Mouse (Mus musculus) MN1 (cell line): ENCODE data around the gene Pacrg.

ENCODE experiments used
- DNase-seq: peaks from one replicate; pipeline ENCODE4 v3.0.0-alpha.2; 2016; ENCODE audit warnings: low spot score

The Pacrg gene

GRCm38 (mm10) chr17:10451306-10452077 lies 388.6 kb downstream of the Pacrg start:
- no peak for DNase-seq

DNA sequence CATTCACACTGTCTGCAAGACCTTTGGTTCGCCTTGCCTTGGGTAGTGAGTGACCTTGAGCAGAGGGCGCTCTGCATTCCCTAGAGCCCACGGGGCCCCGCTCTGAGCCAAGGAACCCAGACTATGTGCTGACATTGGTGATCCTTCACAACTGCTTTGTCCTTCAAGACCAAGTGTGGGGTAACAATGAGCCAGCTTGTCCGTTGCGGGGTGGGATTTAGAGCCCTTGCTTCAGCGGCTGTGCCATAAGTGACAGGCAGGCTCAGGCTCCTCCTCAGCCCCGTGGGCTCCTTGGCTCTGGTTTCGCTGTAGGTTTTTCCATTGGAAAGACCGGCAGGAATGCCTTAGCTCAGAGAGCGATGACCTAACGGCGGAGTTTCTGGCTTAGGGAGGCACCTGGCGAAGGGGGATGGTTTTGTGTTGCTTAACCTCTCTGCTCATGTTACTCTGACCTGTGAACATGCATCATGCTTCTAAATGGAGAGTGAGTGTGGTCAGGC lies 390.3 kb downstream of the Pacrg start:
- no peak for DNase-seq

GRCm38 (mm10) chr17:10448417-10448816 lies 391.7 kb downstream of the Pacrg start:
- no peak for DNase-seq

DNA sequence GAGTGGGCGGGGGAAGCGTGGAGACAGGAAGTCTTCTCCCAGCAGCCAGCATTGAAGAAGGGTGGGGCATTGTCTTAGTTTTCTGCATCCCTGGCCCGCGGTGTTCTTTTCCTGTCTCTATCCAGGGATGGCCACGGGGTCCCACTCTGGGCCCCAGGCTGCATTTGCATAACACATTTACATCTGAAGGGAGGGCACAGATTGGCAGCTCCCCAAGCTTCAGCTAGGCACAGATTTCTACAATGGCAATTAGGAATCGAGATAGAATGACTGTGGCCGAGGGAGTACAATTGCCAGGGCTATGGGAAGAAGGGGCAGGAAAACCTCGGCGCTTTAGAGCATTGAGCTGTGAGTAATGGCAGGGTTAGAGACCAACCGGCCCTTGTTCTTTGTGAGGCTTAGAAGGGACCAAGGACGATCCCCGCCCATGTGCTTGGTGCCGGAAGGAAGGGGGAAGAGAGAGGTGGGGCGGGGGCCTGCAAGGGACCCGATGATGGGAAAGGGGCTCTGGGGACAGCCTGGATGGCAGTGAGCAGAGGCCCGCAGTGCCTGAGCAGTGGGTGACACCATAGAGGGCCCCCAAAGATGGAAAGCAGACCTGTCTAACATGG lies 398.5 kb downstream of the Pacrg start:
- no peak for DNase-seq

DNA sequence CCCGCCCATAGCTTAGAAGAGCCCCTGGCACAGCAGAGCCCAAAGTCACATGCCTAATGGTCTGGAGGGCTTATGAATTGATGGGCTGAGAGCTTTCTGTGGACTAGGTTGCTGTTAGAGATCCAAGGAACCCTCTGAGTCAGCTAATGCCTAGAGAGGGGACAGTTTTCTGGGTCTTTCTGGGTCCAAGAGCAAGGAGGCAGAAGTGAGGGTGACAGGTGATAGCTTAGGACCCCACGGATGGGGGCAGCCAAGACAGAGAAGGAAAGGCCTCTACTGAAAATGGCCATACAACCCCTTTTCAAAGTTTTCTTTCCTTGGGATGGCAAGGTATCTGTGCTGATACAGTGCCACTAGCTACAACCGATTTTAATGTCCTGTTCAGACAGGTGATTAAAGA lies 399.1 kb downstream of the Pacrg start:
- no peak for DNase-seq

DNA sequence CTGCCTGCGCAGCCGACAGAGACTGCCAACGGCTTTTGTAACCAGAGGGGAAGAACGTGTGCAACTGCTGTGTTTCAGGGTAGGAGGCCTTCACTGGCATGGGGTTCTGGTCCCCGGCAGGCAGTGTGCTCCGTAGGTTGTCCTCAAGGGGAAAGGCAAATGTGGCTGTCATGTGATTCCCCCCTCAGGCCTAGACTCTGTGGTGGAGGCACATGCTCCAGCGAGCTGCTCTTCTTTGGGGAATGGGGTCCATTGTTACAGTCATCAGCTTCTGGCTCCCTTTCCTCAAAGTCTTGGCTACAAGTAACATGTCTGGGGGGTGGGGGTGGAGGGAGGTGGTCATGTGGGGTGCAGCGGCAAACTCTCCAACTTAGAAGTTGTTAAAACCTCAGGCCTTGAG lies 400.3 kb downstream of the Pacrg start:
- no peak for DNase-seq

GRCm38 (mm10) chr17:10434867-10435266 lies 405.2 kb downstream of the Pacrg start:
- DNase-seq = no peak

- no peak for DNase-seq
Observed at GRCm38 (mm10) chr17:10432525-10433180, 407.5 kb downstream of the Pacrg start.

- no peak for DNase-seq
Observed at GRCm38 (mm10) chr17:10431849-10432524, 408.1 kb downstream of the Pacrg start.

DNA sequence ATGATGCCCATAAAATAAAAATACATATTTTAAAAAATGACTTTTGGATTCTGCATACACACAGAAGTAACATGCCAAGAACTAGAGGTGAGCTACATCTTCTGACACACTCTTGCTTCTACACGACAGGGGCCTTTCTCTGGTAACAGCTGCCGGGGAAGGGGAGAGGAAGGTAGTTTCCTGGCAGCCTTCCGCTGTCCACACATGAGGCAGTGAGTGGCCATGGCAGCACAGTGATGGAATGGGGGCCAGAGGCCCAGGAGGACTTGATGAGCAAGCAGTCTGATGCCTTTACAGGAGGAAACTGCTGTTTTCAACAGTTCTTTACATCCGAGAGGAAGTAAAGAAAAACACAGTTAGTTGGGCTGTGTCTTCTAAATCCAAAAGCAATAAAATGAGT lies 409.3 kb downstream of the Pacrg start:
- DNase-seq = no peak

DNA sequence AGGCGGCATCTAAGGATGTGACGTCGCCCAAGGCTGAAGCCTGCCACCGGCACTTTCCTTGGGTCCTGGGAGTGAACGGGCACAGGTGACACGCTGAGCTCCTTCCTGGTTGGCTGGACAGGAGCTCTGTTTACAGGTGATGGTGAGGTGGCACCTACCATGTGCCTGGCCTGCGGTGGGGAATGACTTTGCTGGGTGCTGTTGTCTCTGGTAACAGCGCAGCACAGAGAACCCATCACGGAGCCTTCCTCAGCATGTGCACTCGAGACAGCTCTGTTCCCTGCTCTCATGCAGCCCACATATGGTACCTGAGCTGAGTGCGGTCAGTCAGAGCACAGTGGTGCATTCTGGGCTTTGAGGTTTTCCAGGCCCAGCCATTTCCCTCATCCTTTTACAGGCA lies 410.7 kb downstream of the Pacrg start:
- no peak for DNase-seq

DNA sequence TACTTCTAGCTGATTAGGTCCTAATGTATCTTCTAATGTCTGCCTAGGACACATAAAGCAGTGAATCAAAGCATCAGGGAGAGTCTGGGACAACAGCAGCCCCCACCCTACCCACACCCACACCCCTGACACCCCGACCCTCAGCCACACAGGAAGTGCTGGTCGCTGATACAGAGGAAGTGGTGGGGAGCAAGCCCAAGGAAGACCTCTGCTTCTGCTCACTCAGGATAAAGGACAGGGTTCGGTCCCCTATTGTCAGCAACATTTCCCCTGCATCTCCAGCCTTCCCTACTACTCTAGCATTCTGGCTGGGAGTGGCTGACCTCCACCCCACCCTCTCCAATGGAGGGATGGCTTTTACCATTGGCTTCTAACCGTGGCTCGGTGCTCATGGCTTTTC lies 414.8 kb downstream of the Pacrg start:
- no peak for DNase-seq

DNA sequence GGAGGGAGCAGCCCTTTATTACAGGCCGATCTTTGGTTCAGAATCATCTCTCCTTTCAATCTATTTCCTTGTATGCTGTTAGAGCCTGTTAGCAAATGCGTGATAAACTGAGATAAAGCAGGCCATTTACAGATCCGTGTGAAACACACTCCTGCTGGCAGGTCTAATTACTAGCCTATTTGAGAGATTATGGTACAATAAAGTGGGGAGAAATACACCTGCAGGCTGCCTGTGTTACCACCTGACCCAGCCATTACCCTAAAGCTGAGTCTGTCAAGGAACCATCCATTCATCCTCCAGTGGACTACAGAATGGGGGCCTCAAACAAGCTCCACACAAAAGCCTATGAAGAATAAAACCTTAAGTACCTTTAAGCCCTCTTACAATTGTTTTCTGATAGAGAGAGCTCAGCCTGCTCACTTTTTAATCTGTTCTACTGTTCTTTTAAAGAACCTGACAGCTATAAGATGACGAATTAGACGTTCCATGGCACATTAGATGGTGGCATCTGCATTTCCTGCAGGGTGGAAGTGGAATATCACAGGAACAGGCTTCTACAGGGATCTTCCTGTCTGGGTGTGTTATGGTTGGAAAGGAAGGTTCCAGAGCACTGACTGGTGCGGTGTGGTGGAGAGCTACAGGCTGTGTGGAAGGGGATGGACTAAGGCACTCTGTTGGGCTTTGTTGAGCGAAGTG lies 422.4 kb downstream of the Pacrg start:
- no peak for DNase-seq

- no peak for DNase-seq
Observed at GRCm38 (mm10) chr17:10416995-10417394, 423.1 kb downstream of the Pacrg start.

DNA sequence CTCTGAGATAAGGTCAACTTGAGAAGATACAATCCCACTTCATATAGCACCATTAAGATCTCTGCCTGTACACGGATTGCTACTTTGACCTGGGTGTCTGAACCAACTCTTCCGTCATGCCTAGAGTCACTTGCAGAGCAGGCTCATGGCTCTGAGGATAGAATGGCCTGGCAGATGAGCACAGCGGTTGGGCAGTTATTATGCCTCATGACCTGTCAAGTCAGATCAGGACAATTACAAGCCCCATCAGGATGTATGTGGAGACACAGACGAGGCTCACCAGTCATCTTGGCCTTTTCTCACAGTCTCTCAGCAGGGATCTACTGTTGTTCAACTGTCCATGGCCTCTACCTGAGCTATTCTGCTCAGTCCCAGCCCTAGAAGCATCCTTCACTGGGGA lies 424.0 kb downstream of the Pacrg start:
- DNase-seq = no peak

GRCm38 (mm10) chr17:10414383-10414782 lies 425.7 kb downstream of the Pacrg start:
- DNase-seq = no peak

DNA sequence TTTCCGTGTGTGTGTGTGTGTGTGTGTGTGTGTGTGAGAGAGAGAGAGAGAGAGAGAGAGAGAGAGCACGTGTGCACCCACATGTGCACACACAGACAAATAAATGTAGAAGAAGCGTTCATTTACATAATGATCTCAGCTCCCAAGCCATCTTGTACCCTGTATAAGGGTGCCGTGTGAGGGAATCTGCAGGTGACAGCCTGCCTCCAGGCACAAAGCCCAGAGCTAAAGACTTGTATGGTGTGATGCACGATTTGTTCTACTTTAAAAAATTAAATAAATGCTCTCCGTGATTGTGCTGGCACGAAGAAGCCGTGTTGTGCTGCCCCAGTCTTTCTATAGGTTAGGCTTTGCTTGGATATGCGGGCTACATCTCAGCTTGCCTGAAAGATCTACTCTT lies 426.2 kb downstream of the Pacrg start:
- no peak for DNase-seq

DNA sequence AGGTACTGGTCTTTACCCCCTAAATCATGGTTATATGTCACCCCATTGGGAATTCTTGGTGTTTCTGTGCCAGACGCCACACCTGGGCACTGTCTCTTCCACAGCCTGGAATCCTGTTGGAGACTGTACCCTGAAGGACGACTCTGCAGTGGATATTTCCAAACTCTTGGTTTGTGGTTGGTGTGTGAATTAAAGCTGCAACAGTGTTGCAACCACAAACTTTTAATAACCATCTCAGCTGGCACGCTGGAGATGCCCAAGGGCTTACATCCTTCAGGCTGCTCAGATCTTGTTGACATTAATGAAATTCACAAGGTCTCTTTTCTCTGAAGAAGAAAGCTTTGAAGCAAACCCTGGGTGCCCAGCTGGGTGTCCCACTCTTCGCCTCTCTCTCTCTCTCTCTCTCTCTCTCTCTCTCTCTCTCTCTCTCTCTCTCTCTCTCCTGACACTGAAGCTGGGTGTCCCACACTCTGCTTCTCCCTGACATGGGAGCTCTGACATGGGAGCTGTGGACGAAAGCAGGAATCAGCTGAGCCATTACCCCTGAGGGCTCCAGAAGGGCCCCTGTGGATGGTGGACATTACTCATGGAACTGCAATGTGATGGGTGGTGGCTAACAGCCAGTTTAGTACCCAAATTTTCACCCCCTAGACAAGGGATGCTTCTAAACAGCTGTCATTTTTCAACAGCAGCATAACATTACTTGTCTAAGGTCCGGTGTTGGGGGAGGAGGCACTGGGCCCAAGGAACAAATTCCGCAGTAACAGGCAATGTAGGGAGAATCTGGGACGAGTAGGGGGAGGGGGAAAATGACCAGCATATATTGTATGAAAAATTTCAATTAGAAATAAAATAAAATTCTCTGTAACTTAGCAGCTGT lies 429.3 kb downstream of the Pacrg start:
- no peak for DNase-seq

- no peak for DNase-seq
Observed at GRCm38 (mm10) chr17:10408681-10409081, 431.4 kb downstream of the Pacrg start.

GRCm38 (mm10) chr17:10407031-10407722 lies 432.9 kb downstream of the Pacrg start:
- DNase-seq = no peak
